Mouse (Mus musculus) heart, embryonic 13.5 days (tissue): ENCODE results near the gene Galnt10. TPM values are rescaled to one million over a fixed set of nuclear protein-coding genes. Genes with fewer than 3 reads are reported as not detected.
A peak's percentile ranks its signal among the peaks of the same experiment; 100 is the strongest.

Experiments
- ATAC-seq: fragments of 200-750 bp; cut with Nextera tagmentation; 2 replicates; pipeline ENCODE4 v1.8.0; 2017; ENCODE audit warnings: moderate TSS enrichment; ENCODE audit not compliant: insufficient number of reproducible peaks, low FRiP score, low TSS enrichment; ENCODE audit errors: extremely low read depth
- H3K27ac ChIP-seq: fragments of 300-500 bp; sonication (generic); replicated peaks from 2 replicates; pipeline ENCODE4 v1.5.1; 2015; ENCODE audit warnings: moderate library complexity, mild to moderate bottlenecking, inconsistent platforms
- H3K27me3 ChIP-seq: fragments of 300-500 bp; sonication (generic); replicated peaks from 2 replicates; pipeline ENCODE4 v1.6.1; 2015; ENCODE audit warnings: mild to moderate bottlenecking, inconsistent platforms
- H3K36me3 ChIP-seq: fragments of 300-500 bp; sonication (generic); 2 replicates; pipeline ENCODE4 v1.6.1; 2015; ENCODE audit warnings: mild to moderate bottlenecking, inconsistent platforms
- H3K4me1 ChIP-seq: fragments of 300-500 bp; sonication (generic); 2 replicates; pipeline ENCODE4 v1.6.1; 2015; ENCODE audit warnings: inconsistent platforms
- H3K4me2 ChIP-seq: fragments of 300-500 bp; sonication (generic); 2 replicates; pipeline ENCODE4 v1.6.1; 2015; ENCODE audit warnings: inconsistent platforms, mild to moderate bottlenecking, moderate library complexity
- H3K4me3 ChIP-seq: fragments of 300-500 bp; sonication (generic); 2 replicates; pipeline ENCODE4 v1.5.1; 2015; ENCODE audit warnings: moderate library complexity, mild to moderate bottlenecking, inconsistent platforms
- H3K9ac ChIP-seq: fragments of 300-500 bp; sonication (generic); 2 replicates; pipeline ENCODE4 v1.6.1; 2015; ENCODE audit warnings: inconsistent platforms, mild to moderate bottlenecking, moderate library complexity
- H3K9me3 ChIP-seq: fragments of 300-500 bp; sonication (generic); 2 replicates; pipeline ENCODE4 v1.6.1; 2016; ENCODE audit warnings: inconsistent platforms
- WGBS: fragments of 180-500 bp; shearing (Covaris S2); methylation state at CpG from one replicate; pipeline ENCODE4 v1.1.7; 2015; ENCODE audit warnings: mixed read lengths; 5-methylcytosine and 5-hydroxymethylcytosine counted together
- polyA plus RNA-seq: library from polyadenylated mRNA; unstranded; fragments of >200 nt; fragmentation: Nextera tagmentation; extraction: Ambion mirVana; gene quantifications from 2 replicates; pipeline ENCODE4 v1.2.1, GENCODE M21; 2015

Gene Galnt10
- polyA plus RNA-seq = 10.3 and 11.4 TPM in 2 replicates

- 1% methylated on average over 59 of the region's 60 CpGs for WGBS
- Histone ChIP-seq H3K9ac (peak within 1 kb of the TSS; percentile 92), H3K27ac (peak within 1 kb of the TSS; percentile 82), H3K27me3 (no peaks in the 10 kb centered on the region), H3K36me3 (0 out of 2 replicates have a peak, but pooled peaks cover 3% of the 10 kb centered on the region), H3K9me3 (no peaks in the 10 kb centered on the region), H3K4me3 (peak within 1 kb of the TSS; percentile 82), H3K4me1 (peaks cover 47% of the 10 kb centered on the region), H3K4me2 (peak within 1 kb of the TSS; percentile 98)
- peak; percentile 81 for ATAC-seq
Observed at GRCm38 (mm10) chr11:57645018-57645559, at the start of gene Galnt10. Gene Galnt10 (plus strand): TSS chr11:57645442.

DNA sequence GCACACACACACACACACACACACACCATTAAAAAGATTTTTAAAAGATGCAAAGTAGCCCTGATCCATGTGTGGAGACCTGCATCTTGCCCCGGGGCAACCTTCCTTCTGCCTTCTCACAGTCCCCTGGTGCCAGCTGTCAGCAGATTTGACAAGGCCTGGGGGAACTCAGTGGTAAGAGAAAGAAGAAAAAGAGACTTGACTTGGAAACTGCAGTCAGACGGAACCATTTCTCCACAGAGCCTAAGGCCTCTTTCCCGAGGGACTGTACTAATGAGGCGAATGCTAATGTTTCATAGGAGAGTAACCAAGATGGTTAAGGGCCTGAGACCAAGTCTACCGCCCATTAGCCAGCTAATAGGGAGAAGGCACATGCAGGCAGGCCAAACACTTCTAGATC, 49.3 kb upstream of the Galnt10 start:
- Histone ChIP-seq H3K9ac (no peak overlapping the region), H3K4me3 (no peak overlapping the region), H3K4me2 (no peak overlapping the region), H3K36me3 (no peaks in the 10 kb centered on the region), H3K4me1 (peaks cover 24% of the 10 kb centered on the region), H3K9me3 (no peaks in the 10 kb centered on the region), H3K27ac (no peak overlapping the region), H3K27me3 (0 out of 2 replicates have a peak, but pooled peaks cover 3% of the 10 kb centered on the region)
- 77% methylated on average over 5 of the region's 5 CpGs for WGBS
- ATAC-seq = no peak

- Histone ChIP-seq H3K9me3 (no peaks in the 10 kb centered on the region), H3K4me2 (no peak overlapping the region), H3K27ac (peak overlapping the region; percentile 13; the same call in 1 of the 2 replicates), H3K4me3 (no peak overlapping the region), H3K9ac (0 out of 2 replicates have a peak overlapping the region, but pooled peaks have one; percentile 12), H3K4me1 (peaks cover 33% of the 10 kb centered on the region), H3K27me3 (peaks cover 7% of the 10 kb centered on the region; the same call in 1 of the 2 replicates), H3K36me3 (no peaks in the 10 kb centered on the region)
- WGBS = 47% methylated on average over 5 of the region's 5 CpGs
- ATAC-seq = no peak
Observed at GRCm38 (mm10) chr11:57598161-57598560, 47.1 kb upstream of the Galnt10 start.

DNA sequence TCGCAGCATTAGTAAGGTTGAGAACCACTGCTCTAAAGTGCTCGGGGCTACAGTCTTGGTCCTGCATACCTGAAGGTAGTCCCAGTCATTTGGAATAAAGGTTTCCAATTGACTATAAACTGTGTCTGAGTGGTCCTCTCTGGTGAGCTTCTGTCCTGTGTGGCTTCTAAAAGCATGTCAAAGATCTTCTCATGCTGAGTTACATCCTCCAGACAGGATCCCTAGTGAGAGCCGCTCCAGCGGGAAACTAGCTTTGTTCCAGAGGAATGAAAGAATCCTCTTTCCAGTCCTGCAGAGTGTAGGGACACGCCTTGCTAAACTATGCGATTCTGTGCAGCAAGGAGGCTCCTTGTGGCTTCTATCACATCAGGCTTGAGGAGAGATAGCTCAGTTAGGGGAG, 45.9 kb upstream of the Galnt10 start:
- H3K36me3 ChIP-seq = no peaks in the 10 kb centered on the region
- WGBS = 58% methylated on average over 6 of the region's 6 CpGs
- H3K27me3 ChIP-seq = peaks cover 9% of the 10 kb centered on the region
- H3K9me3 ChIP-seq = no peaks in the 10 kb centered on the region
- H3K9ac ChIP-seq = no peak overlapping the region
- no peak overlapping the region for H3K27ac ChIP-seq
- no peak overlapping the region for H3K4me2 ChIP-seq
- peaks cover 33% of the 10 kb centered on the region for H3K4me1 ChIP-seq
- no peak overlapping the region for H3K4me3 ChIP-seq
- no peak for ATAC-seq

DNA sequence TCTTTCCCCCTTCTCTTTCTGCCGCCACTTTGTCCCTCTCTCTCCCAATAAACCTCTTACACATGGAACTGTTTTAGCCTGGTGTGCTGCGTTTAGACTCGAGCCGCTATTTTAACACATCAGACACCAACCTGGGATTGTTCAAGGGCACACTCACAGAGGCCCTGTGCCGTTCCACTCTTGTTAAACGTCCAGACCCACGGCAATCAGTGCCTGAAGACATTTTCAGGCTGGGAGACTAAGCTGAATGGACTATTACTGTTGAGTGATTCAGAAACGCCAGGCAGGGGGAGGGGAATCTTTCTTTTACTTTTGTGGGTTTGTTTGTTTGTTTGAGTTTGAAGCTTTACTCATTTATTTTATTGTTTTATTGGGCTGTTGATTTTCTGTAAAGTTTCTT, 45.1 kb upstream of the Galnt10 start:
- Histone ChIP-seq H3K9ac (no peak overlapping the region), H3K4me1 (peaks cover 33% of the 10 kb centered on the region), H3K9me3 (no peaks in the 10 kb centered on the region), H3K27me3 (peaks cover 15% of the 10 kb centered on the region), H3K4me2 (no peak overlapping the region), H3K36me3 (no peaks in the 10 kb centered on the region), H3K4me3 (no peak overlapping the region), H3K27ac (no peak overlapping the region)
- ATAC-seq = no peak
- WGBS = 35% methylated on average over 8 of the region's 8 CpGs

GRCm38 (mm10) chr11:57600621-57601121, 44.6 kb upstream of the Galnt10 start:
- WGBS = 30% methylated on average over 4 of the region's 4 CpGs
- H3K36me3 ChIP-seq = no peaks in the 10 kb centered on the region
- H3K4me1 ChIP-seq = peaks cover 33% of the 10 kb centered on the region
- no peak overlapping the region for H3K4me2 ChIP-seq
- no peaks in the 10 kb centered on the region for H3K9me3 ChIP-seq
- 0 out of 2 replicates have a peak overlapping the region, but pooled peaks have one; percentile 28 for H3K9ac ChIP-seq
- H3K27ac ChIP-seq = 0 out of 2 replicates have a peak overlapping the region, but pooled peaks have one; percentile 12
- peaks cover 18% of the 10 kb centered on the region for H3K27me3 ChIP-seq
- ATAC-seq = no peak
- H3K4me3 ChIP-seq = no peak overlapping the region

DNA sequence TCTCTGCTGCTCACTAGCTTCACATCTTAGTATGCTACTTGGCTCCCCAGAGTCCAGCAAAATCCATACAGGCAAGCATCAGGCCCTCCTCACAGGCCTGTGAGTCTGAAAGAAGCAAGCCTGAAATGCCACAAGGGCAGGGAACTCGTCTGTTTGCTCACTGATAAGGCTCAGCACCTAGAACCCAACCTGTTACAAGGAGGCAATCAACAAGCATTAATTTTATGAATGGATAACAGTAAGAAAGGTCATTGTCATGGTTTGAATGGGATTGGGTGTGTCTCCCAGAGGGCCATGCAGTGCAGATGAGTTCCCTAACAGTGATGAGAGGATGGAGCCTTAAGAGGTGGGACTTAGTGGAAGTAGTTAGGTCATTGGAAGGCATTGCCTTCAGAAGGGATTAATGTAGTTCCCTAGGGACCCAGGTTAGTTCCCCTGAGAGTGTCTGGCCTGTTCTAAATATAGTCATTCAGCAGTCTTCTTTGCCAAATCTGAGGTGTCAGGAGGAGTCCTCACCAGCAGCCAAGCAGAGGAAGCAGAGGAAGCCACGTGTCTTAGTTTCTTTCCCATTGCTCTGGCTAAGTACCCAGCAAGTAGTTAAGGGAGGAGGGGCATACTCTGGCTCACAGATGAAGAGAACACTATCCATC, 43.3 kb upstream of the Galnt10 start:
- WGBS = 53% methylated on average over 2 of the region's 2 CpGs
- H3K36me3 ChIP-seq = no peaks in the 10 kb centered on the region
- H3K4me1 ChIP-seq = peaks cover 33% of the 10 kb centered on the region
- ATAC-seq = no peak
- no peaks in the 10 kb centered on the region for H3K9me3 ChIP-seq
- H3K9ac ChIP-seq = no peak overlapping the region
- H3K4me3 ChIP-seq = no peak overlapping the region
- H3K27me3 ChIP-seq = peaks cover 27% of the 10 kb centered on the region
- no peak overlapping the region for H3K4me2 ChIP-seq
- no peak overlapping the region for H3K27ac ChIP-seq

- no peak overlapping the region for H3K9ac ChIP-seq
- H3K4me3 ChIP-seq = no peak overlapping the region
- no peaks in the 10 kb centered on the region for H3K9me3 ChIP-seq
- H3K4me1 ChIP-seq = peaks cover 21% of the 10 kb centered on the region
- H3K36me3 ChIP-seq = no peaks in the 10 kb centered on the region
- no peak overlapping the region for H3K4me2 ChIP-seq
- WGBS = 65% methylated on average over 5 of the region's 5 CpGs
- ATAC-seq = no peak
- peaks cover 27% of the 10 kb centered on the region for H3K27me3 ChIP-seq
- no peak overlapping the region for H3K27ac ChIP-seq
Observed at GRCm38 (mm10) chr11:57605086-57605485, 40.2 kb upstream of the Galnt10 start.

DNA sequence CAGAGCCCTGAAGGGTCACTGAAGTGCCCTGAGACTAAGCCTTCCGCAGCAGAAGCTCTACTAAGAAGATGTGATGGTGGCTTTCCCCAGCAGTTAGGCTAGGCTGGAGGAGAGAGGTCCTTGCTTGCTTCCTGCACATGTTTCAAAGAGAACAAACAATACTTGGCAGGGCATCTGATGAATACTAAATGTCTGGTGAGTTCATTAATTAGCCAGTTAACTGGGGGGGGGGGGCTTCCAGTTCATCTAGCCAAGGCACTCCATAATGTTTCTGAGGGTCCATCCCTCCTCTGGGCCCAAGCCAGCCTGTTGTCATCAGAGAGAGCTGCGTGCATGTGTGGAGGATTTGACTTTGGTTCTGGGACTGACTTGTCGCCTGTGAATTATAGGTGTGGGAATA, 39.6 kb upstream of the Galnt10 start:
- H3K9ac ChIP-seq = no peak overlapping the region
- H3K9me3 ChIP-seq = no peaks in the 10 kb centered on the region
- H3K27me3 ChIP-seq = peaks cover 27% of the 10 kb centered on the region
- WGBS = 71% methylated on average over 3 of the region's 3 CpGs
- no peak overlapping the region for H3K4me2 ChIP-seq
- H3K36me3 ChIP-seq = no peaks in the 10 kb centered on the region
- H3K4me1 ChIP-seq = peaks cover 15% of the 10 kb centered on the region
- no peak overlapping the region for H3K27ac ChIP-seq
- no peak overlapping the region for H3K4me3 ChIP-seq
- no peak for ATAC-seq

- Histone ChIP-seq H3K4me1 (0 out of 2 replicates have a peak, but pooled peaks cover 6% of the 10 kb centered on the region), H3K36me3 (no peaks in the 10 kb centered on the region), H3K9me3 (no peaks in the 10 kb centered on the region), H3K27ac (no peak overlapping the region), H3K4me3 (no peak overlapping the region), H3K9ac (no peak overlapping the region), H3K27me3 (peaks cover 24% of the 10 kb centered on the region), H3K4me2 (no peak overlapping the region)
- WGBS = 78% methylated on average over 9 of the region's 9 CpGs
- ATAC-seq = no peak
Observed at GRCm38 (mm10) chr11:57614502-57614901, 30.7 kb upstream of the Galnt10 start.

DNA sequence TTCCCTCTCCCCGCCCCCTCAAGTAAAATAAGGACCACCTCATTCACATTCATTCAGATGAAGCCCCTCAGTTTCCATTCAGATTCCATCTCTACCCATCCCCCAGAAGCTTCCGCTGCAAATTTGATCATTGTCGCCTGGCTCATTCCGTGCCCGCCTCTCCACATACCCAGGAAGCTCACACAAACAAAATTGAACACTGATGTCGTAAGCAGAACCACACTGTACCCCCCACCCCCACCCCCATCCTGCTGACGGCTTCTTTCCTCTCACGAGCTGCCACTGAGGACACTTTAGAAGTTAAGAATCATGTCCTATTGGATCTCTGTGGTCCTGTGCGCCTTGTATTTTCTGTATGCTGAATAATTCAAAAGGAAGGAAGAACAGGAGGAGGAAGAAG, 30.0 kb upstream of the Galnt10 start:
- no peak for ATAC-seq

More for the DNA sequence above, 30.0 kb upstream of the Galnt10 start:
- Histone ChIP-seq H3K27ac (no peak overlapping the region), H3K4me1 (0 out of 2 replicates have a peak, but pooled peaks cover 6% of the 10 kb centered on the region), H3K36me3 (no peaks in the 10 kb centered on the region), H3K4me3 (no peak overlapping the region), H3K4me2 (no peak overlapping the region), H3K27me3 (peaks cover 24% of the 10 kb centered on the region), H3K9me3 (no peaks in the 10 kb centered on the region), H3K9ac (no peak overlapping the region)
- WGBS = 63% methylated on average over 9 of the region's 9 CpGs
